Mouse (Mus musculus) retina, postnatal 7 days (tissue): Measurements from ENCODE around the gene Sema3f.
A peak's percentile ranks its signal among the peaks of the same experiment; 100 is the strongest.

ENCODE experiments used
- DNase-seq: peaks from one replicate; pipeline ENCODE4 v3.0.0-alpha.2; 2012; ENCODE audit warnings: low read depth, low spot score

Gene Sema3f

GRCm38 (mm10) chr9:107692785-107693184 is 17.5 kb downstream of the Sema3f start:
- DNase-seq: no peak

GRCm38 (mm10) chr9:107690391-107690790 is 19.9 kb downstream of the Sema3f start:
- DNase-seq: no peak

GRCm38 (mm10) chr9:107688939-107689338 is 21.3 kb downstream of the Sema3f start:
- DNase-seq: no peak

- no peak for DNase-seq
Measured at GRCm38 (mm10) chr9:107688415-107688814, 21.9 kb downstream of the Sema3f start.

- no peak for DNase-seq
Measured at GRCm38 (mm10) chr9:107685231-107685981, 24.9 kb downstream of the Sema3f start.

- DNase-seq: no peak
Measured at GRCm38 (mm10) chr9:107682405-107682804, 27.9 kb downstream of the Sema3f start.

- DNase-seq: no peak
Measured at GRCm38 (mm10) chr9:107679501-107679900, 30.8 kb downstream of the Sema3f start, which contains the start of gene Gnat1. TSS of gene Gnat1 (minus strand) at chr9:107679712.

- no peak for DNase-seq
Measured at GRCm38 (mm10) chr9:107678861-107679260, 31.4 kb downstream of the Sema3f start.

GRCm38 (mm10) chr9:107677819-107678526 is 32.3 kb downstream of the Sema3f start:
- peak; percentile 70 for DNase-seq

GRCm38 (mm10) chr9:107677091-107677784 is 33.0 kb downstream of the Sema3f start:
- no peak for DNase-seq

- no peak for DNase-seq
Measured at GRCm38 (mm10) chr9:107676302-107676701, 34.0 kb downstream of the Sema3f start.

- DNase-seq: peak; percentile 65
Measured at GRCm38 (mm10) chr9:107675671-107676301, 34.5 kb downstream of the Sema3f start.

- DNase-seq: no peak
Measured at GRCm38 (mm10) chr9:107674609-107675429, 35.5 kb downstream of the Sema3f start.

GRCm38 (mm10) chr9:107670259-107670658 is 40.0 kb downstream of the Sema3f start:
- no peak for DNase-seq

GRCm38 (mm10) chr9:107669480-107669945 is 40.8 kb downstream of the Sema3f start, which contains the start of gene Slc38a3:
TSS of gene Slc38a3 (minus strand) at chr9:107669530.
- DNase-seq: no peak

GRCm38 (mm10) chr9:107668916-107669315 is 41.4 kb downstream of the Sema3f start:
- DNase-seq: no peak

- DNase-seq: no peak
Measured at GRCm38 (mm10) chr9:107668011-107668410, 42.3 kb downstream of the Sema3f start.

- no peak for DNase-seq
Measured at GRCm38 (mm10) chr9:107667219-107667618, 43.1 kb downstream of the Sema3f start.

GRCm38 (mm10) chr9:107666751-107667205 is 43.5 kb downstream of the Sema3f start:
- no peak for DNase-seq

- no peak for DNase-seq
Measured at GRCm38 (mm10) chr9:107665308-107665707, 45.0 kb downstream of the Sema3f start.

GRCm38 (mm10) chr9:107663525-107663924 is 46.8 kb downstream of the Sema3f start:
- DNase-seq: no peak
